Mouse (Mus musculus): Measurements from ENCODE around the gene Tenm4. TPM values are rescaled to one million over a fixed set of nuclear protein-coding genes. Genes with fewer than 3 reads are reported as not detected.

The Tenm4 gene
- polyA plus RNA-seq, 1 experiment from 2014 or later: 22.1 TPM

GRCm38 (mm10) chr7:96654206-96654605, 483.2 kb downstream of the Tenm4 start:
- peaks cover 91% of the 10 kb centered on the region for H3K4me1 ChIP-seq (replicated peaks)
- H3K27me3 ChIP-seq (ENCODE audit: insufficient read depth, poor library complexity, severe bottlenecking): peaks cover 24% of the 10 kb centered on the region; the same call in 1 of the 2 replicates
- DNase-seq (ENCODE audit: low spot score): no peak
- H3K9me3 ChIP-seq: no peaks in the 10 kb centered on the region
- H3K36me3 ChIP-seq: no peaks in the 10 kb centered on the region
- peak overlapping the region; percentile 83 for H3K27ac ChIP-seq
- H3K4me3 ChIP-seq: no peak overlapping the region
- WGBS: 60% methylated on average over 2 of the region's 2 CpGs

DNA sequence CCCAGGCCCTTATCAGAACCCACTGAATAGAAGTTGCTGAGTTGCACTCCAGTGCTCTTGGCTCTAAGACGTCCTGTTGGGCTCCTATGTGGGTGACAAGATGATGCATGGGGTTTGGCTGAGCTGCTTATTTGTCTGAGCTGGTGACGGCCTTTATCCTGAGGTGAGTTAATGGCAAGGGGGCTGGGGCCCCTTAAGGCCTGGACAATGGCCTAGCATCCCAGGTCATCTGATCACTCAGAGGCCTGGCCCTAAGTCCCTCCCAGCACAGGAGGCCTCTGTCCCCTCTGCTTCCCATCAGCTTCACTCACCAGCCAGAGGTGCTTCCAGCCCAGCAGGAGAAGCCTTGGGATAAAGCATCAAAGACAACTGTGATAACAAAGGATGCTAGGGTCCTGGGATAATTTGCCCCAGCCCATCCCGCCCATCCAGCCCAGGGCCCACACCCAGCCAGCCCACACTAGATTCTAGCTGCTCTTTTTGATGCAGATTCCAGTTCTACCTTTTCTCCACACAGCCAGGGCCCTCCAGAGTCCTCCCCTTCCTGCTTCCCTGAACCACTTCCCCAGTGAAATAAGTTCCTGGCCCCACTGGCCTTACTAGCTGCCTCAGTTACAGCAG, 484.2 kb downstream of the Tenm4 start:
- no peaks in the 10 kb centered on the region for H3K9me3 ChIP-seq
- 20% methylated on average over 3 of the region's 3 CpGs for WGBS
- H3K4me1 ChIP-seq (replicated peaks): peaks cover 95% of the 10 kb centered on the region
- peak overlapping the region; percentile 83 for H3K27ac ChIP-seq
- H3K27me3 ChIP-seq (ENCODE audit: insufficient read depth, poor library complexity, severe bottlenecking): peaks cover 26% of the 10 kb centered on the region; the same call in 1 of the 2 replicates
- H3K36me3 ChIP-seq: no peaks in the 10 kb centered on the region
- H3K4me3 ChIP-seq: no peak overlapping the region
- peak; percentile 50 for DNase-seq (ENCODE audit: low spot score)

DNA sequence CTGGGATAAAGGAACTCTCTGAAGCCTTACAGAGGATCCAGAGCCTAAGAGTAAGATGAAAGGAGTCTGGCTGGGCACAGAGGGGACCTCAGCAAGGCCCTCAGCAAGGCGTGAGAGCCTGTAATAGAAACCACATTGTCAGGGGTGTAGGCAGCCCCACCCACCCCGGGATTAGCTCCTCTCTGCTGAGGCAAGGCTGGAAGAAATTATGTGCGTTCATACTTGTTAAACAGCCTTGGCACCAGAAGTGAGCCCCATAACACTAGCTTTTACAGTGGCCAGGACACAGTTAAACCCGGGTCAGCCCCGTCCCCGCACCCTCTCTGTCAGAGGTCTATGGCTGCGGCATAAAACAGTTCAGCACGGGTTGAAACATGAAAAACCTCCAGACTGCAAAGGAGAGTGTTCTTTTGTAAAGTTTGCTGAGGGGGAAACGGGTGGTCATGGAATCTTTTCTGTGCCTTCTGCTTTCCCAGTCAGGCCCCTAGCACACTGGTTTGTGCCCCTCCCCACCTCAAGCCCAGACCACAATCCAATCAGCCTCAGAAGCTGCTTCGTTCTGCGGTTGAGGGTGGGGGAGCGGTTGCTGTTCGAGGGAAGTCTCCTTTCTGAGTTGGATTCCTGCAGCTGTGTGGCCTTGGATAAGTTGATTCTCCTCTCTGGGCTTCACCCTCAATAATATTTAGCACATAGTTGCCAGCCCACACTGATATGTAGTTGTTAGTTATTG, 486.2 kb downstream of the Tenm4 start:
- peaks cover 95% of the 10 kb centered on the region for H3K4me1 ChIP-seq (replicated peaks)
- no peaks in the 10 kb centered on the region for H3K36me3 ChIP-seq
- H3K9me3 ChIP-seq: no peaks in the 10 kb centered on the region
- H3K27me3 ChIP-seq (ENCODE audit: insufficient read depth, poor library complexity, severe bottlenecking): peaks cover 29% of the 10 kb centered on the region
- peak overlapping the region; percentile 77 for H3K27ac ChIP-seq
- WGBS: 8% methylated on average over 13 of the region's 13 CpGs
- peak; percentile 39 for DNase-seq (ENCODE audit: low spot score)
- 0 out of 2 replicates have a peak overlapping the region, but pooled peaks have one; percentile 13 for H3K4me3 ChIP-seq

GRCm38 (mm10) chr7:96657857-96658580, 487.0 kb downstream of the Tenm4 start:
- Histone ChIP-seq H3K4me1 (replicated peaks) (peaks cover 95% of the 10 kb centered on the region), H3K36me3 (no peaks in the 10 kb centered on the region), H3K4me3 (no peak overlapping the region), H3K27me3 (ENCODE audit: insufficient read depth, poor library complexity, severe bottlenecking) (peaks cover 29% of the 10 kb centered on the region), H3K27ac (peak overlapping the region; percentile 77), H3K9me3 (no peaks in the 10 kb centered on the region)
- DNase-seq (ENCODE audit: low spot score): no peak
- WGBS: 60% methylated on average over 11 of the region's 11 CpGs

DNA sequence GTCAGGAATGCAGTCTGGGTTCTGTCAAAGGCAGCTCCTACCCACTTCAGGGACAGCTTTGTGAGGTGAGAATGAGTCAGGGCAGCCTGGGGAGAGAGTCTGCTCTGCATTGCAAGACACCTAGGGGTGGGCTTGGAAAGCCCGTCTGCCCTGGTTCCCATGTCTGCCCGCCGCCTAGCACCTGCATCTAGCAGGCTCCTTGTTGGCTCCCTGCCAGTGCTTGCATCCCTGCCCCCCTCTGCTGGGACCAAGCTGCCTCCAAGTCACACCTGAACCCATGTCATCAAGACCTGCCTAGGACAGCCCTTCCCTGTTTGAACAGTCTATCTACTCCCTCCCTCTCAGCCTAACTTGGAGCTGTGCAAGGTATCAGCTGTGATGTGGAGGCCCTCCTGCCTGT, 489.9 kb downstream of the Tenm4 start:
- Histone ChIP-seq H3K9me3 (no peaks in the 10 kb centered on the region), H3K36me3 (no peaks in the 10 kb centered on the region), H3K27ac (peak overlapping the region; percentile 80), H3K27me3 (ENCODE audit: insufficient read depth, poor library complexity, severe bottlenecking) (peaks cover 29% of the 10 kb centered on the region), H3K4me1 (replicated peaks) (peaks cover 83% of the 10 kb centered on the region), H3K4me3 (no peak overlapping the region)
- no peak for DNase-seq (ENCODE audit: low spot score)
- whole genome bisulfite sequencing: 77% methylated on average over 3 of the region's 3 CpGs

- peak; percentile 59 for DNase-seq (ENCODE audit: low spot score)
- Histone ChIP-seq H3K4me1 (replicated peaks) (peaks cover 76% of the 10 kb centered on the region), H3K9me3 (no peaks in the 10 kb centered on the region), H3K4me3 (no peak overlapping the region), H3K27ac (peak overlapping the region; percentile 80), H3K36me3 (no peaks in the 10 kb centered on the region), H3K27me3 (ENCODE audit: insufficient read depth, poor library complexity, severe bottlenecking) (peaks cover 23% of the 10 kb centered on the region)
- 54% methylated on average over 12 of the region's 12 CpGs for WGBS
These were observed 490.5 kb downstream of the Tenm4 start for GRCm38 (mm10) chr7:96661352-96662169.

DNA sequence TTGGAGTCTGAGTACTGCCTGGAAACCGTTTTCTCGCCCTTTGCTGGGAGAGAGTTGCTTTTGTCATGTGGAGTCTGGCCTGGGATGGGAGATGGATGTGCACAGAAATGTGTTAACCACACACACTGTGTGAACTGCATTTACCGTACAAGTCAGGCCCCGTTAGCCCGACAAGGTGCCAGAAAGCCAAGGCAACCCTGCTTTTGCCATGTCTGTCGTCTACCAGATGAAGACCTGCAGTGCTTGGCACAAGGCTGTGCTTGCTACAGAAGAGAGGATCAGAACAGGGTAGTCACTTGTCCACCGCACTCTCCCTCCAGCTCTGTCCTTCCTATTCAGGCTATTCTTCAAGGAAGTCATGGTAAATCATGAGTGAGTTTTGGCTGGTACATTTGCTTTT, 492.3 kb downstream of the Tenm4 start:
- Histone ChIP-seq H3K4me3 (no peak overlapping the region), H3K36me3 (no peaks in the 10 kb centered on the region), H3K27me3 (ENCODE audit: insufficient read depth, poor library complexity, severe bottlenecking) (peaks cover 21% of the 10 kb centered on the region), H3K27ac (peak overlapping the region; percentile 80), H3K9me3 (no peaks in the 10 kb centered on the region), H3K4me1 (replicated peaks) (peaks cover 71% of the 10 kb centered on the region)
- 75% methylated on average over 7 of the region's 7 CpGs for WGBS
- no peak for DNase-seq (ENCODE audit: low spot score)

GRCm38 (mm10) chr7:96666366-96666896, 495.4 kb downstream of the Tenm4 start:
- H3K27ac ChIP-seq: no peak overlapping the region
- no peak for DNase-seq (ENCODE audit: low spot score)
- H3K27me3 ChIP-seq (ENCODE audit: insufficient read depth, poor library complexity, severe bottlenecking): peaks cover 6% of the 10 kb centered on the region; the same call in 1 of the 2 replicates
- WGBS: 86% methylated on average over 8 of the region's 8 CpGs
- no peak overlapping the region for H3K4me3 ChIP-seq
- H3K4me1 ChIP-seq (replicated peaks): peaks cover 76% of the 10 kb centered on the region
- H3K36me3 ChIP-seq: no peaks in the 10 kb centered on the region
- no peaks in the 10 kb centered on the region for H3K9me3 ChIP-seq

DNA sequence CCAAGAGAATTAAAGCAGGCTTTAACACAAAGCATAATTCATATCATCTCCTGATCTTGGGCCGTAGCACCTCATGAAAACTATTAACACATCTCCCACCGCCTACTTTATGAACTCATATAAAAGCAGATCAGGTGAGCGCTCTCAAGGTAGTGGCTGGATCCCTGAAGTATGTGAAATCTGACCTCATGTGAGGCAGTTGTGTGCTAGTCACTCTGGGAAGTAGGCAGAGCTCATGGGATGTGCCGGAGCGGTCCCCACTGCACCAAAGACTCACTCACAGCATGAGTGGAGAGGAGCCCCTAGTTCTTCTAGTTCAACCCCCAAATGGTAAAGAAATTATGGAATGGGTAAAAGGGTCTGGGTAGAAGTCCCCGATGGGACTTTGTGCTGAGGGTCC, 496.6 kb downstream of the Tenm4 start:
- H3K4me3 ChIP-seq: no peak overlapping the region
- 88% methylated on average over 6 of the region's 6 CpGs for WGBS
- peaks cover 6% of the 10 kb centered on the region; the same call in 1 of the 2 replicates for H3K27me3 ChIP-seq (ENCODE audit: insufficient read depth, poor library complexity, severe bottlenecking)
- no peaks in the 10 kb centered on the region for H3K36me3 ChIP-seq
- DNase-seq (ENCODE audit: low spot score): no peak
- H3K27ac ChIP-seq: peak overlapping the region; percentile 54
- no peaks in the 10 kb centered on the region for H3K9me3 ChIP-seq
- H3K4me1 ChIP-seq (replicated peaks): peaks cover 76% of the 10 kb centered on the region

GRCm38 (mm10) chr7:96670095-96670494, 499.0 kb downstream of the Tenm4 start:
- no peaks in the 10 kb centered on the region for H3K36me3 ChIP-seq
- H3K4me3 ChIP-seq: no peak overlapping the region
- peak overlapping the region; percentile 77 for H3K27ac ChIP-seq
- no peaks in the 10 kb centered on the region for H3K9me3 ChIP-seq
- peaks cover 63% of the 10 kb centered on the region for H3K4me1 ChIP-seq (replicated peaks)
- H3K27me3 ChIP-seq (ENCODE audit: insufficient read depth, poor library complexity, severe bottlenecking): peaks cover 17% of the 10 kb centered on the region; the same call in 1 of the 2 replicates
- 84% methylated on average over 3 of the region's 3 CpGs for WGBS
- no peak for DNase-seq (ENCODE audit: low spot score)

- Histone ChIP-seq H3K36me3 (no peaks in the 10 kb centered on the region), H3K4me1 (replicated peaks) (peaks cover 58% of the 10 kb centered on the region), H3K9me3 (no peaks in the 10 kb centered on the region), H3K4me3 (no peak overlapping the region), H3K27ac (peak overlapping the region; percentile 82), H3K27me3 (ENCODE audit: insufficient read depth, poor library complexity, severe bottlenecking) (peaks cover 17% of the 10 kb centered on the region; the same call in 1 of the 2 replicates)
- 11% methylated on average over 6 of the region's 6 CpGs for WGBS
- DNase-seq (ENCODE audit: low spot score): no peak
These were observed 501.4 kb downstream of the Tenm4 start for GRCm38 (mm10) chr7:96672322-96672914.

DNA sequence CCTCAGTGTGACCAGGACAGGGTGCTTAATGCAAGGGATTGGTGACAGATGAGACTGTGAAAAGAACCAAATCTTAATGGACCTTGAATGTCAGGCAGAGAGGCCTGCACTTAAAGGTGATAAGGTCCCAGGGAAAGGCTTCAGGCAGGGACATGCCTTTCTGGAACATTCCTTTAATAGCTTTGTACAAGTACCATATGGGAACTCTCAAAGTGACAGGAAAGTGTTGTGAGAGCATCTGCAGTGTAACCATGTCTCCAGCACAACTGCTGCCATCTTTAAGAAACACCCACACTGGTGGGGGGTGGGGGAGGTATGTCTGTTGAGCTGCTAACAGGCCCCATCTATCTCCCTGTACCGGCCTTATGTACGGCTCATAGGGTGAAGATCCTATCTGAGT, 506.0 kb downstream of the Tenm4 start:
- Histone ChIP-seq H3K36me3 (no peaks in the 10 kb centered on the region), H3K27ac (no peak overlapping the region), H3K27me3 (ENCODE audit: insufficient read depth, poor library complexity, severe bottlenecking) (peaks cover 11% of the 10 kb centered on the region; the same call in 1 of the 2 replicates), H3K4me1 (replicated peaks) (peaks cover 39% of the 10 kb centered on the region), H3K4me3 (no peak overlapping the region), H3K9me3 (no peaks in the 10 kb centered on the region)
- no peak for DNase-seq (ENCODE audit: low spot score)
- 92% methylated on average over 2 of the region's 2 CpGs for WGBS
